Mouse (Mus musculus) heart, adult 2 months (tissue): ENCODE measurements around the gene Yipf1.

Experiments
- CTCF ChIP-seq: fragments of 200-600 bp; IDR thresholded peaks from 2 replicates; pipeline ENCODE4 v1.8.1; 2022; ENCODE audit warnings: antibody characterized with exemption, mild to moderate bottlenecking, moderate library complexity
- POLR2A ChIP-seq: fragments of 200-500 bp; IDR thresholded peaks from 2 replicates; pipeline ENCODE4 v1.6.1; 2011; ENCODE audit warnings: mild to moderate bottlenecking, low read depth, low read length, control low read depth; ENCODE audit not compliant: insufficient read depth

DNA sequence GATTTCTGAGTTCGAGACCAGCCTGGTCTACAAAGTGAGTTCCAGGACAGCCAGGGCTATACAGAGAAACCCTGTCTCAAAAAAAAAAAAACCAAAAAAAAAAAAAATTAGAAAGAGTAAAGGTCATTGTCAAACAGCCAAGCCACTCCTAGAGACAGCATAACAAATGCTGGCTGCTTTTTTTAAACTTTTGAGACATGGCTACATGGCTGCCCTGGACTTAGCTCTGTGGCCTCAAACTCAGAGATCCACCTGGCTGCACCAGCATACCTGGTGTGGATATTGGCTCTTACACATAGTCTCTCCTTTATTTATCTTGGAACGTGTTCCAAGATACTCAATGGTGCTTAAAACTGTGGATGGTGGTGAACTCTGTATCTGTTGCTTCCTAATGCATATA is 74.1 kb downstream of the Yipf1 start:
- TF ChIP-seq CTCF (no peak), POLR2A (no peak)
